Mouse (Mus musculus): ENCODE measurements around the gene Slc25a28. TPM values are rescaled to one million over a fixed set of nuclear protein-coding genes. Genes with fewer than 3 reads are reported as not detected.

Slc25a28 gene
- polyA plus RNA-seq, 1 experiment from 2014 or later, result 21.4 TPM

GRCm38 (mm10) chr19:43689419-43690246 lies 15.0 kb upstream of the Slc25a28 start, which contains the start of gene Entpd7:
Entpd7 (plus strand) TSS chr19:43689672.
- ATAC-seq (replicated peaks; ENCODE audit: low FRiP score, low TSS enrichment, low read depth) (peak; percentile 98), DNase-seq (ENCODE audit: low spot score) (peak; percentile 92)
- Histone ChIP-seq H3K27ac (ENCODE audit: low read depth) (peak within 1 kb of the TSS; percentile 43; the same call in 1 of the 2 replicates), H3K4me3 (ENCODE audit: low read depth, low read length) (peak within 1 kb of the TSS; percentile 89), H3K27me3 (replicated peaks; ENCODE audit: control insufficient read depth, insufficient read depth, low read length) (no peaks in the 10 kb centered on the region), H3K4me1 (replicated peaks; ENCODE audit: control insufficient read depth, insufficient read depth, low read length) (0 out of 2 replicates have a peak, but pooled peaks cover 9% of the 10 kb centered on the region), H3K9me3 (ENCODE audit: control insufficient read depth, low read length) (no peaks in the 10 kb centered on the region), H3K36me3 (ENCODE audit: control insufficient read depth, insufficient read depth, low read length) (peaks cover 17% of the 10 kb centered on the region), H3K9ac (ENCODE audit: low read length) (peak within 1 kb of the TSS; percentile 66), H3K4me2 (ENCODE audit: low read length) (peak within 1 kb of the TSS; percentile 88)
- 0% methylated on average over 60 of the region's 60 CpGs for WGBS

- no peaks in the 10 kb centered on the region for H3K36me3 ChIP-seq (ENCODE audit: control insufficient read depth, insufficient read depth, low read length)
- no peak overlapping the region for H3K4me3 ChIP-seq (ENCODE audit: low read depth, low read length)
- ATAC-seq (replicated peaks; ENCODE audit: low FRiP score, low TSS enrichment, low read depth) (no peak), DNase-seq (ENCODE audit: low spot score) (no peak)
- H3K27me3 ChIP-seq (replicated peaks; ENCODE audit: control insufficient read depth, insufficient read depth, low read length), result no peaks in the 10 kb centered on the region
- 90% methylated on average over 4 of the region's 4 CpGs for WGBS
- no peak overlapping the region for H3K27ac ChIP-seq (ENCODE audit: low read depth)
- H3K4me2 ChIP-seq (ENCODE audit: low read length), result no peak overlapping the region
- H3K4me1 ChIP-seq (replicated peaks; ENCODE audit: control insufficient read depth, insufficient read depth, low read length), result peaks cover 2% of the 10 kb centered on the region
- H3K9me3 ChIP-seq (ENCODE audit: control insufficient read depth, low read length), result no peaks in the 10 kb centered on the region
- H3K9ac ChIP-seq (ENCODE audit: low read length), result no peak overlapping the region
Measured at GRCm38 (mm10) chr19:43681541-43681940, 6.9 kb upstream of the Slc25a28 start.

GRCm38 (mm10) chr19:43679474-43679981 lies 4.8 kb upstream of the Slc25a28 start:
- Histone ChIP-seq H3K27ac (ENCODE audit: low read depth) (0 out of 2 replicates have a peak overlapping the region, but pooled peaks have one; percentile 43), H3K4me1 (replicated peaks; ENCODE audit: control insufficient read depth, insufficient read depth, low read length) (peaks cover 9% of the 10 kb centered on the region)
- WGBS, result 58% methylated on average over 10 of the region's 10 CpGs

GRCm38 (mm10) chr19:43678467-43679003 lies 3.9 kb upstream of the Slc25a28 start:
- Histone ChIP-seq H3K9me3 (ENCODE audit: control insufficient read depth, low read length) (no peaks in the 10 kb centered on the region), H3K27ac (ENCODE audit: low read depth) (no peak overlapping the region), H3K9ac (ENCODE audit: low read length) (no peak overlapping the region), H3K4me2 (ENCODE audit: low read length) (peak overlapping the region; percentile 6; the same call in 1 of the 2 replicates), H3K36me3 (ENCODE audit: control insufficient read depth, insufficient read depth, low read length) (no peaks in the 10 kb centered on the region), H3K27me3 (replicated peaks; ENCODE audit: control insufficient read depth, insufficient read depth, low read length) (no peaks in the 10 kb centered on the region), H3K4me1 (replicated peaks; ENCODE audit: control insufficient read depth, insufficient read depth, low read length) (peaks cover 9% of the 10 kb centered on the region), H3K4me3 (ENCODE audit: low read depth, low read length) (no peak overlapping the region)
- 55% methylated on average over 8 of the region's 8 CpGs for WGBS
- ATAC-seq (replicated peaks; ENCODE audit: low FRiP score, low TSS enrichment, low read depth) (no peak), DNase-seq (ENCODE audit: low spot score) (no peak)

More at GRCm38 (mm10) chr19:43679474-43679981, 4.8 kb upstream of the Slc25a28 start:
- H3K36me3 ChIP-seq (ENCODE audit: control insufficient read depth, insufficient read depth, low read length), result no peaks in the 10 kb centered on the region
- no peak for ATAC-seq (replicated peaks; ENCODE audit: low FRiP score, low TSS enrichment, low read depth)
- DNase-seq (ENCODE audit: low spot score), result no peak
- H3K4me2 ChIP-seq (ENCODE audit: low read length), result no peak overlapping the region
- H3K27me3 ChIP-seq (replicated peaks; ENCODE audit: control insufficient read depth, insufficient read depth, low read length), result no peaks in the 10 kb centered on the region
- H3K9me3 ChIP-seq (ENCODE audit: control insufficient read depth, low read length), result no peaks in the 10 kb centered on the region
- no peak overlapping the region for H3K9ac ChIP-seq (ENCODE audit: low read length)
- no peak overlapping the region for H3K4me3 ChIP-seq (ENCODE audit: low read depth, low read length)

- ATAC-seq (replicated peaks; ENCODE audit: low FRiP score, low TSS enrichment, low read depth) (no peak), DNase-seq (ENCODE audit: low spot score) (no peak)
- H3K4me1 ChIP-seq (replicated peaks; ENCODE audit: control insufficient read depth, insufficient read depth, low read length), result peaks cover 19% of the 10 kb centered on the region
- no peaks in the 10 kb centered on the region for H3K9me3 ChIP-seq (ENCODE audit: control insufficient read depth, low read length)
- peak overlapping the region; percentile 96 for H3K4me3 ChIP-seq (ENCODE audit: low read depth, low read length)
- peak overlapping the region; percentile 81 for H3K4me2 ChIP-seq (ENCODE audit: low read length)
- no peaks in the 10 kb centered on the region for H3K27me3 ChIP-seq (replicated peaks; ENCODE audit: control insufficient read depth, insufficient read depth, low read length)
- H3K36me3 ChIP-seq (ENCODE audit: control insufficient read depth, insufficient read depth, low read length), result no peaks in the 10 kb centered on the region
- H3K27ac ChIP-seq (ENCODE audit: low read depth), result peak overlapping the region; percentile 98
- 2% methylated on average over 43 of the region's 43 CpGs for WGBS
- H3K9ac ChIP-seq (ENCODE audit: low read length), result peak overlapping the region; percentile 87
Measured at GRCm38 (mm10) chr19:43675525-43676400, 1.1 kb upstream of the Slc25a28 start.

- Histone ChIP-seq H3K36me3 (ENCODE audit: control insufficient read depth, insufficient read depth, low read length) (no peaks in the 10 kb centered on the region), H3K4me3 (ENCODE audit: low read depth, low read length) (peak overlapping the region; percentile 96), H3K4me1 (replicated peaks; ENCODE audit: control insufficient read depth, insufficient read depth, low read length) (peaks cover 19% of the 10 kb centered on the region), H3K9me3 (ENCODE audit: control insufficient read depth, low read length) (no peaks in the 10 kb centered on the region), H3K4me2 (ENCODE audit: low read length) (peak overlapping the region; percentile 83), H3K27ac (ENCODE audit: low read depth) (peak overlapping the region; percentile 76), H3K27me3 (replicated peaks; ENCODE audit: control insufficient read depth, insufficient read depth, low read length) (no peaks in the 10 kb centered on the region), H3K9ac (ENCODE audit: low read length) (peak overlapping the region; percentile 87)
- 2% methylated on average over 29 of the region's 29 CpGs for WGBS
- DNase-seq (ENCODE audit: low spot score) (peak; percentile 79), ATAC-seq (replicated peaks; ENCODE audit: low FRiP score, low TSS enrichment, low read depth) (peak; percentile 22)
Measured at GRCm38 (mm10) chr19:43674316-43674689, 378 bp downstream of the Slc25a28 start.

GRCm38 (mm10) chr19:43673513-43674315 lies 967 bp downstream of the Slc25a28 start:
- no peaks in the 10 kb centered on the region for H3K36me3 ChIP-seq (ENCODE audit: control insufficient read depth, insufficient read depth, low read length)
- peak overlapping the region; percentile 76 for H3K27ac ChIP-seq (ENCODE audit: low read depth)
- 6% methylated on average over 21 of the region's 21 CpGs for WGBS
- peak overlapping the region; percentile 96 for H3K4me3 ChIP-seq (ENCODE audit: low read depth, low read length)
- peaks cover 19% of the 10 kb centered on the region for H3K4me1 ChIP-seq (replicated peaks; ENCODE audit: control insufficient read depth, insufficient read depth, low read length)
- DNase-seq (ENCODE audit: low spot score) (no peak), ATAC-seq (replicated peaks; ENCODE audit: low FRiP score, low TSS enrichment, low read depth) (no peak)
- no peaks in the 10 kb centered on the region for H3K9me3 ChIP-seq (ENCODE audit: control insufficient read depth, low read length)
- H3K9ac ChIP-seq (ENCODE audit: low read length), result peak overlapping the region; percentile 87
- peak overlapping the region; percentile 83 for H3K4me2 ChIP-seq (ENCODE audit: low read length)
- no peaks in the 10 kb centered on the region for H3K27me3 ChIP-seq (replicated peaks; ENCODE audit: control insufficient read depth, insufficient read depth, low read length)

Measured in intestine, embryonic 14.5 days (tissue).